Mouse (Mus musculus) liver, postnatal 0 days (tissue): ENCODE measurements around the gene Pdcd2. TPM values are rescaled to one million over a fixed set of nuclear protein-coding genes. Genes with fewer than 3 reads are reported as not detected.

Experiments
- ATAC-seq: fragments of 200-750 bp; cut with Nextera tagmentation; 2 replicates; pipeline ENCODE4 v1.8.0; 2017; ENCODE audit warnings: mild to moderate bottlenecking, moderate library complexity
- DNase-seq: peaks from one replicate; pipeline ENCODE4 v3.0.0-alpha.2; 2016
- H3K27ac ChIP-seq: fragments of 300-500 bp; sonication (generic); 2 replicates; pipeline ENCODE4 v1.5.1; 2014; ENCODE audit warnings: antibody characterized with exemption, moderate library complexity, mild to moderate bottlenecking, low read depth
- H3K27me3 ChIP-seq: fragments of 300-500 bp; sonication (generic); 2 replicates; pipeline ENCODE4 v1.6.1; 2014; ENCODE audit warnings: low read length, control low read depth, mixed read lengths; ENCODE audit not compliant: insufficient read depth
- H3K36me3 ChIP-seq: fragments of 300-500 bp; sonication (generic); replicated peaks from 2 replicates; pipeline ENCODE4 v1.6.1; 2014; ENCODE audit warnings: mild to moderate bottlenecking, control low read depth, low read length, moderate library complexity, mixed read lengths; ENCODE audit not compliant: insufficient read depth
- H3K4me1 ChIP-seq: fragments of 300-500 bp; sonication (generic); 2 replicates; pipeline ENCODE4 v1.6.1; 2014; ENCODE audit warnings: antibody characterized with exemption, mild to moderate bottlenecking, control low read depth; ENCODE audit not compliant: insufficient read depth
- H3K4me2 ChIP-seq: fragments of 300-500 bp; sonication (generic); 2 replicates; pipeline ENCODE4 v1.6.1; 2014; ENCODE audit warnings: low read depth, mild to moderate bottlenecking, low read length, moderate library complexity, mixed read lengths
- H3K4me3 ChIP-seq: fragments of 300-500 bp; sonication (generic); 2 replicates; pipeline ENCODE4 v1.5.1; 2014; ENCODE audit warnings: low read depth, low read length
- H3K9ac ChIP-seq: fragments of 300-500 bp; sonication (generic); replicated peaks from 2 replicates; pipeline ENCODE4 v1.6.1; 2014; ENCODE audit warnings: mild to moderate bottlenecking, moderate library complexity
- H3K9me3 ChIP-seq: fragments of 300-500 bp; sonication (generic); 2 replicates; pipeline ENCODE4 v1.6.1; 2016; ENCODE audit warnings: mild to moderate bottlenecking, control low read depth, low read length, mixed read lengths
- CTCF ChIP-seq: sonication (generic); IDR thresholded peaks from 2 replicates; pipeline ENCODE4 v1.5.1; 2016; ENCODE audit warnings: antibody characterized with exemption, low read depth
- EP300 ChIP-seq: IDR thresholded peaks from 2 replicates; pipeline ENCODE4 v1.6.1; 2016; ENCODE audit warnings: antibody characterized with exemption, low read depth, mild to moderate bottlenecking
- WGBS: fragments of 180-500 bp; shearing (Covaris S2); extraction: QIAGEN DNeasy Blood & Tissue Kit; methylation state at CpG from one replicate; pipeline ENCODE4 v1.1.7; 2014; ENCODE audit not compliant: insufficient replicate concordance; 5-methylcytosine and 5-hydroxymethylcytosine counted together
- polyA plus RNA-seq: library from polyadenylated mRNA; unstranded; fragments of >200 nt; fragmentation: Nextera tagmentation; extraction: Ambion mirVana; gene quantifications from 2 replicates; pipeline ENCODE4 v1.2.1, GENCODE M21; 2015

Pdcd2 gene
- 25.4 and 28.5 TPM in 2 replicates for polyA plus RNA-seq

- peaks cover 29% of the 10 kb centered on the region for H3K36me3 ChIP-seq
- H3K4me2 ChIP-seq, result peak within 1 kb of the TSS; percentile 99
- H3K4me1 ChIP-seq, result peaks cover 15% of the 10 kb centered on the region
- no peaks in the 10 kb centered on the region for H3K9me3 ChIP-seq
- WGBS, result under 1% methylated on average over 53 of the region's 55 CpGs
- ATAC-seq, result peak; percentile 100
- no peaks in the 10 kb centered on the region for H3K27me3 ChIP-seq
- H3K4me3 ChIP-seq, result peak within 1 kb of the TSS; percentile 93
- DNase-seq, result peak; percentile 98
- H3K27ac ChIP-seq, result peak within 1 kb of the TSS; percentile 88
- H3K9ac ChIP-seq, result peak within 1 kb of the TSS; percentile 86
- TF ChIP-seq EP300 (no peak), CTCF (peak; percentile 56)
Measured at GRCm38 (mm10) chr17:15526986-15527810, at the start of gene Pdcd2. Gene Pdcd2, minus strand, starts transcription at chr17:15527301.

GRCm38 (mm10) chr17:15575056-15575455 lies 48.0 kb upstream of the Pdcd2 start:
- DNase-seq (no peak), ATAC-seq (no peak)
- H3K27ac ChIP-seq, result no peak overlapping the region
- H3K9ac ChIP-seq, result no peak overlapping the region
- WGBS, result 36% methylated on average over 1 of the region's 1 CpGs
- no peaks in the 10 kb centered on the region for H3K36me3 ChIP-seq
- H3K4me1 ChIP-seq, result no peaks in the 10 kb centered on the region
- H3K9me3 ChIP-seq, result no peaks in the 10 kb centered on the region
- H3K4me2 ChIP-seq, result no peak overlapping the region
- no peak for TF ChIP-seq CTCF
- no peak for TF ChIP-seq EP300
- H3K27me3 ChIP-seq, result no peaks in the 10 kb centered on the region
- no peak overlapping the region for H3K4me3 ChIP-seq

GRCm38 (mm10) chr17:15566908-15567307 lies 39.8 kb upstream of the Pdcd2 start:
- DNase-seq (no peak), ATAC-seq (no peak)
- Histone ChIP-seq H3K27me3 (no peaks in the 10 kb centered on the region), H3K9ac (no peak overlapping the region), H3K4me3 (no peak overlapping the region), H3K4me2 (no peak overlapping the region), H3K36me3 (no peaks in the 10 kb centered on the region), H3K9me3 (no peaks in the 10 kb centered on the region), H3K27ac (no peak overlapping the region), H3K4me1 (peaks cover 8% of the 10 kb centered on the region)
- TF ChIP-seq CTCF, result peak; percentile 14; the same call in 1 of the 2 replicates
- no peak for TF ChIP-seq EP300
- WGBS, result 65% methylated on average over 5 of the region's 5 CpGs

GRCm38 (mm10) chr17:15564928-15565300 lies 37.8 kb upstream of the Pdcd2 start:
- Histone ChIP-seq H3K36me3 (no peaks in the 10 kb centered on the region), H3K4me2 (peak overlapping the region; percentile 98), H3K4me3 (peak overlapping the region; percentile 63), H3K9me3 (no peaks in the 10 kb centered on the region), H3K27me3 (no peaks in the 10 kb centered on the region), H3K4me1 (peaks cover 8% of the 10 kb centered on the region), H3K27ac (no peak overlapping the region), H3K9ac (no peak overlapping the region)
- no peak for ATAC-seq
- 44% methylated on average over 12 of the region's 12 CpGs for WGBS
- DNase-seq, result no peak
- TF ChIP-seq CTCF, result no peak
- TF ChIP-seq EP300, result no peak

DNA sequence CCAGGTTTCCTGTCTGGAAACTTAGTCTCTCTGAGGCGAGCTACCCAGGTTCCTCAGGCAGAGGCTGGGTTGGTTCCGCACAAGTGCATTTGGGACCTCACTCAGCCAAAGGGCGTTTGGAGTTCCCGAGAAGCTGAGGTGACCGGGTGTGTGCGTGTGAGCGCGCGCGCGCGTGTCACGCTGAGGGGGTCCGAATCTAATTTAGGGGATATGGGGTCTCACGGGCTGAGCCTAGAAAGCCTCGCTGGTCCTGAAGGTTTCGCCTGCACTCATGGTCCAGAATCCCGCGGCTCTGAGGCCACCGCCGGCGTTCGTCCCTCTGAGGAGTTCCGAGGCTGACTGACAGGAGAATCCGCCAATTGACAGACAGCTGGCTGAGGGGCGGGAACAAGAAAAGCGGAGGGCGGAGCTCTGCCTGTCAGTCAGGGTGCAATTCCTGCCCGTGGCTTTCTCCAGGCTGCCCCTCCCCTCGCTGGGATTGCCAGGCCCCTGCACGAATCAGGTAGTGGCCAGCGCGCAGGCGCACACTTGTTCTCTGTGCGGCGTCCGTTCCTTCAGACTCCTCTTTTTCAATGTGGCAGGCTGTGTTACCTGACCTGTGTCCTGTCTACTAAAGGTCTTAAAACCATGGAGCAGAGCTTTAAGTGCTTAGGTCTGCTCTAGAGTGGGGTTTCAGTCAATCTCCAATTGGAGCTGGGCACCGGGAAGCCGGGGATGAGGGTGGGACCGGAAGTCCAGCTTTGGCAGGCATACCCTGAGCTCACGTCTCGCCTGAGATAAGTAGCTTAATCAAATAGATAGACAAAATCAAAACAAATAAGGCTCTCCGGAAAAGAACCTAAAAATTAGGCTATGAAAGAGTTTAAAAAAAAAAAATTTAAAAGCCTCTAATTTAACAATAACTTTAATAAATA lies 37.2 kb upstream of the Pdcd2 start, which contains the start of gene Prdm9:
Prdm9 (minus strand) TSS at position 341 of the 914 bp plus-strand sequence.
- Histone ChIP-seq H3K27ac (peak within 1 kb of the TSS; percentile 85), H3K4me2 (peak within 1 kb of the TSS; percentile 98), H3K27me3 (no peaks in the 10 kb centered on the region), H3K36me3 (no peaks in the 10 kb centered on the region), H3K4me3 (peak within 1 kb of the TSS; percentile 63), H3K9ac (peak within 1 kb of the TSS; percentile 66), H3K9me3 (no peaks in the 10 kb centered on the region), H3K4me1 (peaks cover 8% of the 10 kb centered on the region)
- DNase-seq, result peak; percentile 99
- under 1% methylated on average over 41 of the region's 43 CpGs for WGBS
- peak; percentile 100 for ATAC-seq
- TF ChIP-seq EP300, result no peak
- no peak for TF ChIP-seq CTCF

DNA sequence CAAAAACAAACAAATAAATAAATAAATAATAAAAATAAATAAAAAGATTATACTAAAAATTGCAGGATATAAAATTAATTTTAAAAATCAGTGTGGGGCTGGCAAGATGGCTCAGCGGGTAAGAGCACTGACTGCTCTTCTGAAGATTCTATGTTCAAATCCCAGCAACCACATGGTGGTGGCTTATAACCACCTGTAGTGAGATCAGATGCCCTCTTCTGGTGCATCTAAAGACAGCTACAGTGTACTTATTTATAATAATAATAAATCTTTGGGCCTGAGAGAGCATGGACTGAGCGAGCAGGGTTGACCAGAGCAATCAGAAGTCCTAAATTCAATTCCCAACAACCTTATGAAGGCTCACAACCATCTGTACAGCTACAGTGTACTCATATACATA lies 32.8 kb upstream of the Pdcd2 start:
- no peak for DNase-seq
- TF ChIP-seq CTCF, result no peak
- no peak for TF ChIP-seq EP300
- H3K4me1 ChIP-seq, result peaks cover 8% of the 10 kb centered on the region
- no peaks in the 10 kb centered on the region for H3K27me3 ChIP-seq
- no peak for ATAC-seq
- H3K9ac ChIP-seq, result no peak overlapping the region
- no peaks in the 10 kb centered on the region for H3K36me3 ChIP-seq
- no peak overlapping the region for H3K4me2 ChIP-seq
- 77% methylated on average over 2 of the region's 2 CpGs for WGBS
- no peaks in the 10 kb centered on the region for H3K9me3 ChIP-seq
- H3K27ac ChIP-seq, result no peak overlapping the region
- no peak overlapping the region for H3K4me3 ChIP-seq
